Mouse (Mus musculus) bone marrow macrophage, adult 2 months (primary cell): Measurements from ENCODE around the gene Elovl2. TPM values are rescaled to one million over a fixed set of nuclear protein-coding genes. Genes with fewer than 3 reads are reported as not detected.

ENCODE experiments used
- H3K27ac ChIP-seq: 2 replicates; pipeline ENCODE4 v1.5.1; 2012; ENCODE audit warnings: low read depth, low read length; ENCODE audit not compliant: insufficient read depth
- H3K4me1 ChIP-seq: 2 replicates; pipeline ENCODE4 v1.6.1; 2012; ENCODE audit warnings: low read length; ENCODE audit not compliant: control insufficient read depth, insufficient read depth
- H3K4me3 ChIP-seq: 2 replicates; pipeline ENCODE4 v1.5.1; 2012; ENCODE audit warnings: mild to moderate bottlenecking, low read length, moderate library complexity; ENCODE audit not compliant: insufficient read depth
- CTCF ChIP-seq: IDR thresholded peaks from 2 replicates; pipeline ENCODE4 v1.5.1; 2012; ENCODE audit warnings: low read depth, mild to moderate bottlenecking, low read length, moderate library complexity
- POLR2A ChIP-seq: IDR thresholded peaks from 2 replicates; pipeline ENCODE4 v1.6.1; 2012; ENCODE audit warnings: mild to moderate bottlenecking, low read depth, low read length, borderline replicate concordance
- polyA plus RNA-seq: library from polyadenylated mRNA; stranded (reverse); fragments of >200 nt; gene quantifications from 2 replicates; pipeline ENCODE4 v1.2.4, GENCODE M21; 2012; ENCODE audit not compliant: missing spikeins, insufficient read depth, insufficient read length

The Elovl2 gene
- polyA plus RNA-seq, 1 experiment: not detected

DNA sequence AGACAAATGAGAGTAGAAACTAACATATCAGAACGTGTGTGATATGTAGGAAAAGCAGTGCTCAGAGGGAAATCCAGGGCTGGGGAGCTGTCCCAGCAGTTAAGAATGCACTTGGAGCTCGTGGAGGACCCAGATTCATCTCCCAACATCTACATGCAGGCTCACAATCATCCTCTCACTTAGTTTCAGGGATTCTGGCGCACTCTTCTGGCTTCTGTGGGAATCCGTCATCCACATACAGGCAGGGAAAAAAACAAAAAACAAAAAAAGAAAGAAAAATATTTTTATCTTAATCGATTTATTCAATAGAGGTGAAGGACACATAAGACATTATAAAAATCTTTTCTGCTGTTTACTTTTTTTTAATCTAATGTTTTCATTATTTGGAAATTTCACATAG lies 61.8 kb downstream of the Elovl2 start:
- Histone ChIP-seq H3K27ac (no peak overlapping the region), H3K4me1 (no peaks in the 10 kb centered on the region), H3K4me3 (no peak overlapping the region)
- TF ChIP-seq CTCF (no peak), POLR2A (no peak)

GRCm38 (mm10) chr13:41153146-41153545 lies 67.1 kb downstream of the Elovl2 start:
- Histone ChIP-seq H3K4me1 (no peaks in the 10 kb centered on the region), H3K4me3 (no peak overlapping the region), H3K27ac (no peak overlapping the region)
- no peak for TF ChIP-seq CTCF

DNA sequence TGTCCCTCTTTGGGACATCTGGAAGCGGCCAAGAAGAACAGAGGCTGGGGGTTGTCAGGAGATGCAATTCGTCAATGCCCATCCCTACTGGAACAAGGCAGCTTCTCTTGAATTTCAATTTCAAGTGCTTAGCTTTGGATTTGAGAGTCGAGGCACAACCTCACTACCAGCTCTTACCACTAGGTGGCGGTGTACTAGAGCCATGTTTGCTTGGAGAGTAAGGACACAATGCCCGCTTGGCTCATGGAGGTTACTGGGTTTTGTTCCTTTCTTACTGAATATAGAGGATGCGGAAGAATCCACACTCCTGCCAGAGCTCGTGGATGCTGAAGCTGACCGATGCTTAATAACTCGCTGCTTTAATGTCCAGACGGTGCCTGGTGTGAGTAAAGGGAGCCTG lies 73.9 kb downstream of the Elovl2 start:
- H3K4me1 ChIP-seq: no peaks in the 10 kb centered on the region
- TF ChIP-seq POLR2A: no peak
- peak; percentile 83 for TF ChIP-seq CTCF

GRCm38 (mm10) chr13:41145433-41145970 lies 74.7 kb downstream of the Elovl2 start:
- Histone ChIP-seq H3K4me3 (no peak overlapping the region), H3K4me1 (peaks cover 2% of the 10 kb centered on the region; the same call in 1 of the 2 replicates), H3K27ac (no peak overlapping the region)
- no peak for TF ChIP-seq POLR2A
- no peak for TF ChIP-seq CTCF

More for the DNA sequence above, 73.9 kb downstream of the Elovl2 start:
- Histone ChIP-seq H3K27ac (no peak overlapping the region), H3K4me3 (no peak overlapping the region)

- TF ChIP-seq CTCF (peak; percentile 78), POLR2A (no peak)
- Histone ChIP-seq H3K4me3 (no peak overlapping the region), H3K27ac (no peak overlapping the region)
These were observed 85.3 kb downstream of the Elovl2 start for GRCm38 (mm10) chr13:41134901-41135300.

More at GRCm38 (mm10) chr13:41134901-41135300, 85.3 kb downstream of the Elovl2 start:
- H3K4me1 ChIP-seq: no peaks in the 10 kb centered on the region

Other genes with a start within 250 kb of the Elovl2 start
- gene Pak1ip1, start 219.4 kb downstream of the Elovl2 start, polyA plus RNA-seq: 42.0 and 47.1 TPM in 2 replicates
- gene Tmem14c, start 204.1 kb downstream of the Elovl2 start, polyA plus RNA-seq: 155 and 161 TPM in 2 replicates
- gene Mak, start 140.7 kb downstream of the Elovl2 start, polyA plus RNA-seq: 1.5 and 2.8 TPM in 2 replicates
- 0.66 and 1.1 TPM in 2 replicates for gene Gcm2, start 109.4 kb downstream of the Elovl2 start, polyA plus RNA-seq
- gene Sycp2l, start 106.1 kb downstream of the Elovl2 start, polyA plus RNA-seq: not detected in 2 replicates
- 21.2 and 24.1 TPM in 2 replicates for gene Smim13, start 29.4 kb upstream of the Elovl2 start, polyA plus RNA-seq
- not detected in 2 replicates for gene Gm17364, start 53.6 kb upstream of the Elovl2 start, polyA plus RNA-seq